ENCODE assay signal across 17 mouse cellular contexts in the genomic region with DNA sequence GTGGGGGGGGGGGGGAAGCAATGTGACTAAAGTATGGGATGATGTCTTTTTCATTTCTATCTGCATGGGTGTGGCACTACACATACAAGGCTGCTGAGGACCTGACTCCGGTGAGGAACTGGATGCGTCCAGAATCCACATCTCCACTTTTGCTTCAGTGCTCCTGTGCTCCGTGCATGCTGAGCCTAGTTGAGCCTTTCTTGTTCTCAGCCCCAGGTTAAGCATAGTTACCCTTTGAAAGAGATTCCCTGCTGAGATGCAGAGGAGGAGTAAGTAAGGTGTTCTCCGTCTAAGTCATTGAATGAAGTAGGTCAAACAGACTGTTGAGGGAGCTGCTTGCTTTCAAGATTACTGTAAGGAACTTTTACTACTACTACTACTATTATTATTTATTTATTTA.
"Had no signal": no experiment of that assay in that cellular context is flagged by ENCODE, and none has a peak within 500 bp of the region (broad histone marks: within the 10 kb centered on the region; RNA-seq: fewer than 3 reads in every experiment).

No protein-coding gene starts in this region.

- H3K27ac ChIP-seq: kidney, embryonic 15.5 days; left cerebral cortex, adult 2 months; liver, embryonic 13.5 days; midbrain, embryonic 13.5 days had no signal

- ATAC-seq: midbrain, embryonic 13.5 days had no signal

- H3K27me3 ChIP-seq: kidney, embryonic 15.5 days; liver, embryonic 13.5 days; midbrain, embryonic 13.5 days had no signal

- H3K4me3 ChIP-seq: kidney, embryonic 15.5 days; left cerebral cortex, adult 2 months; liver, embryonic 13.5 days; midbrain, embryonic 13.5 days had no signal

- H3K36me3 ChIP-seq: kidney, embryonic 15.5 days; liver, embryonic 13.5 days; midbrain, embryonic 13.5 days had no signal

- H3K4me2 ChIP-seq: kidney, embryonic 15.5 days; liver, embryonic 13.5 days; midbrain, embryonic 13.5 days had no signal

- H3K9ac ChIP-seq: kidney, embryonic 15.5 days; liver, embryonic 13.5 days; midbrain, embryonic 13.5 days had no signal

- H3K9me3 ChIP-seq: kidney, embryonic 15.5 days; liver, embryonic 13.5 days; midbrain, embryonic 13.5 days had no signal

- DNase-seq: kidney, adult 11 months; kidney, adult 8-10 months; kidney, postnatal 10 days; kidney, postnatal 36 days; layer of hippocampus, postnatal 36 days; liver, embryonic 13.5 days; lung, adult 2 months; lung, postnatal 14 days; lung, postnatal 4 days; retina, postnatal 1 day; right cerebral cortex, postnatal 25 days; spleen, adult 18-20 months; thymus, adult 18-20 months; thymus, postnatal 4 days had no signal
